Mouse (Mus musculus) MEL (cell line): Measurements from ENCODE around the gene Cpsf4. TPM values are rescaled to one million over a fixed set of nuclear protein-coding genes. Genes with fewer than 3 reads are reported as not detected.

ENCODE experiments used
- DNase-seq: peaks from one replicate; pipeline ENCODE4 v3.0.0; 2011; ENCODE audit warnings: low read depth, low spot score
- H3K27ac ChIP-seq: 2 replicates; pipeline ENCODE4 v1.5.1; 2012; ENCODE audit warnings: low read depth, mild to moderate bottlenecking, control low read depth, low read length, moderate library complexity; ENCODE audit not compliant: control insufficient read depth
- H3K27me3 ChIP-seq, 2 experiments: fragments of 150-350 bp in 1 of 2; sonication (generic) in 1 of 2; 2 replicates each; pipeline ENCODE4 v1.6.1; 2012; ENCODE audit warnings: low read length in 2 of 2, mild to moderate bottlenecking in 2 of 2, improper control_type of control experiment in 1 of 2, moderate library complexity in 1 of 2; ENCODE audit not compliant: insufficient read depth in 2 of 2, control insufficient read depth in 1 of 2
- H3K36me3 ChIP-seq, 2 experiments: 2 replicates each; pipeline ENCODE4 v1.6.1; 2012 to 2014; ENCODE audit warnings: low read length in 2 of 2, improper control_type of control experiment in 1 of 2, inconsistent platforms in 1 of 2, mild to moderate bottlenecking in 1 of 2; ENCODE audit not compliant: insufficient read depth in 2 of 2, control insufficient read depth in 1 of 2
- H3K4me1 ChIP-seq, 2 experiments: fragments of 150-350 bp in 1 of 2; sonication (generic) in 1 of 2; 2 replicates each; pipeline ENCODE4 v1.6.1; 2012; ENCODE audit warnings: low read length in 2 of 2, improper control_type of control experiment in 1 of 2, mild to moderate bottlenecking in 1 of 2; ENCODE audit not compliant: insufficient read depth in 2 of 2, control insufficient read depth in 1 of 2
- H3K4me3 ChIP-seq, 2 experiments: fragments of 150-350 bp in 1 of 2; sonication (generic) in 1 of 2; 2 replicates each; pipeline ENCODE4 v1.5.1; 2012; ENCODE audit warnings: low read depth in 2 of 2, low read length in 2 of 2, mild to moderate bottlenecking in 2 of 2, moderate library complexity in 2 of 2, control low read depth in 1 of 2, improper control_type of control experiment in 1 of 2; ENCODE audit not compliant: control insufficient read depth in 1 of 2, insufficient read depth in 1 of 2
- H3K79me2 ChIP-seq: 2 replicates; pipeline ENCODE4 v1.6.1; 2012; ENCODE audit warnings: mild to moderate bottlenecking, low read length, moderate library complexity; ENCODE audit not compliant: control insufficient read depth, poor library complexity, insufficient read depth
- H3K9ac ChIP-seq: 2 replicates; pipeline ENCODE4 v1.6.1; 2012; ENCODE audit warnings: low read depth, mild to moderate bottlenecking, control low read depth, low read length, moderate library complexity; ENCODE audit not compliant: control insufficient read depth, poor library complexity, severe bottlenecking
- H3K9me3 ChIP-seq: fragments of 150-350 bp; sonication (generic); replicated peaks from 2 replicates; pipeline ENCODE4 v1.6.1; 2012; ENCODE audit warnings: mild to moderate bottlenecking, low read length, improper control_type of control experiment, moderate library complexity; ENCODE audit not compliant: insufficient read depth
- CHD1 ChIP-seq: IDR thresholded peaks from 2 replicates; pipeline ENCODE4 v1.6.1; 2012; ENCODE audit warnings: low read depth, mild to moderate bottlenecking, inconsistent platforms, low read length, improper control_type of control experiment
- CTCF ChIP-seq, 3 experiments: IDR thresholded peaks in 2 of 3; conservative IDR thresholded peaks in 1 of 3; 2 replicates each; pipeline ENCODE4 v1.5.1; 2011 to 2012; ENCODE audit warnings: low read length in 3 of 3, low read depth in 2 of 3, mild to moderate bottlenecking in 2 of 3, improper control_type of control experiment in 1 of 3, inconsistent platforms in 1 of 3, mixed read lengths in 1 of 3, moderate library complexity in 1 of 3; ENCODE audit not compliant: control insufficient read depth in 1 of 3, insufficient read depth in 1 of 3, poor library complexity in 1 of 3, severe bottlenecking in 1 of 3
- E2F4 ChIP-seq: IDR thresholded peaks from 2 replicates; pipeline ENCODE4 v1.6.1; 2011; ENCODE audit warnings: low read depth, low read length, improper control_type of control experiment, borderline replicate concordance
- EP300 ChIP-seq, 2 experiments: IDR thresholded peaks; 2 replicates each; pipeline ENCODE4 v1.6.1; 2011; ENCODE audit warnings: improper control_type of control experiment in 2 of 2, low read length in 2 of 2, low read depth in 1 of 2, mild to moderate bottlenecking in 1 of 2
- ETS1 ChIP-seq: IDR thresholded peaks from 2 replicates; pipeline ENCODE4 v1.6.1; 2012; ENCODE audit warnings: low read depth, mild to moderate bottlenecking, inconsistent platforms, low read length, improper control_type of control experiment, moderate library complexity
- GABPA ChIP-seq: IDR thresholded peaks from 2 replicates; pipeline ENCODE4 v1.6.1; 2012; ENCODE audit warnings: low read depth, mild to moderate bottlenecking, inconsistent platforms, low read length, improper control_type of control experiment, moderate library complexity
- GATA1 ChIP-seq: IDR thresholded peaks from 2 replicates; pipeline ENCODE4 v1.6.1; 2011; ENCODE audit warnings: low read depth, low read length, improper control_type of control experiment
- JUND ChIP-seq: IDR thresholded peaks from 2 replicates; pipeline ENCODE4 v1.6.1; 2011; ENCODE audit warnings: low read depth, mild to moderate bottlenecking, improper control_type of control experiment, low read length
- KAT2A ChIP-seq: conservative IDR thresholded peaks from 2 replicates; pipeline ENCODE4 v1.6.1; 2012; ENCODE audit warnings: low read depth, low read length, improper control_type of control experiment, inconsistent platforms
- MAFK ChIP-seq: IDR thresholded peaks from 2 replicates; pipeline ENCODE4 v1.6.1; 2011; ENCODE audit warnings: low read depth, mild to moderate bottlenecking, low read length, improper control_type of control experiment, borderline replicate concordance
- MAX ChIP-seq: IDR thresholded peaks from 2 replicates; pipeline ENCODE4 v1.6.1; 2011; ENCODE audit warnings: low read length, improper control_type of control experiment
- MAZ ChIP-seq: IDR thresholded peaks from 2 replicates; pipeline ENCODE4 v1.6.1; 2012; ENCODE audit warnings: low read depth, mild to moderate bottlenecking, inconsistent platforms, low read length, improper control_type of control experiment
- MEF2A ChIP-seq: IDR thresholded peaks from 2 replicates; pipeline ENCODE4 v1.6.1; 2014; ENCODE audit warnings: low read depth, mild to moderate bottlenecking, inconsistent platforms, low read length, improper control_type of control experiment; ENCODE audit not compliant: poor library complexity, insufficient replicate concordance, severe bottlenecking; ENCODE audit errors: extremely low read depth
- MXI1 ChIP-seq: IDR thresholded peaks from 2 replicates; pipeline ENCODE4 v1.6.1; 2011; ENCODE audit warnings: mild to moderate bottlenecking, low read depth, low read length, improper control_type of control experiment
- MYB ChIP-seq: IDR thresholded peaks from 2 replicates; pipeline ENCODE4 v1.6.1; 2011; ENCODE audit warnings: mild to moderate bottlenecking, low read depth, low read length, improper control_type of control experiment
- POLR2A ChIP-seq, 2 experiments: IDR thresholded peaks; 2 replicates each; pipeline ENCODE4 v1.6.1; 2011 to 2012; ENCODE audit warnings: low read length in 2 of 2, mild to moderate bottlenecking in 2 of 2, control low read depth in 1 of 2, improper control_type of control experiment in 1 of 2, low read depth in 1 of 2, moderate library complexity in 1 of 2; ENCODE audit not compliant: control insufficient read depth in 1 of 2, insufficient read depth in 1 of 2, poor library complexity in 1 of 2
- POLR2AphosphoS2 ChIP-seq: IDR thresholded peaks from 2 replicates; pipeline ENCODE4 v1.6.1; 2011; ENCODE audit warnings: low read length, improper control_type of control experiment
- RAD21 ChIP-seq: IDR thresholded peaks from 2 replicates; pipeline ENCODE4 v1.6.1; 2011; ENCODE audit warnings: mild to moderate bottlenecking, low read depth, low read length, improper control_type of control experiment
- RCOR1 ChIP-seq: IDR thresholded peaks from 2 replicates; pipeline ENCODE4 v1.6.1; 2012; ENCODE audit warnings: low read depth, mild to moderate bottlenecking, inconsistent platforms, low read length, improper control_type of control experiment
- SMC3 ChIP-seq: IDR thresholded peaks from 2 replicates; pipeline ENCODE4 v1.6.1; 2011; ENCODE audit warnings: low read depth, low read length, improper control_type of control experiment
- TBP ChIP-seq: IDR thresholded peaks from 2 replicates; pipeline ENCODE4 v1.8.0; 2011; ENCODE audit warnings: low read depth, low read length, improper control_type of control experiment
- USF1 ChIP-seq: IDR thresholded peaks from 2 replicates; pipeline ENCODE4 v1.6.1; 2014; ENCODE audit warnings: low read depth, mild to moderate bottlenecking, inconsistent platforms, low read length, improper control_type of control experiment, moderate library complexity
- ZC3H11A ChIP-seq: IDR thresholded peaks from 2 replicates; pipeline ENCODE4 v1.6.1; 2012; ENCODE audit warnings: low read depth, mild to moderate bottlenecking, inconsistent platforms, low read length, improper control_type of control experiment
- ZKSCAN1 ChIP-seq: IDR thresholded peaks from 2 replicates; pipeline ENCODE4 v1.6.1; 2012; ENCODE audit warnings: low read depth, mild to moderate bottlenecking, inconsistent platforms, low read length, improper control_type of control experiment, moderate library complexity
- polyA plus RNA-seq, 2 experiments: library from polyadenylated mRNA; stranded (reverse) in 1 of 2; unstranded in 1 of 2; fragments of >175 nt in 1 of 2; fragments of >200 nt in 1 of 2; gene quantifications; 2 replicates each; pipeline versions ENCODE4 v1.2.1 to v1.2.4; 2012; ENCODE audit warnings: low replicate concordance in 2 of 2, low read depth in 1 of 2; ENCODE audit not compliant: insufficient read length in 2 of 2, insufficient read depth in 1 of 2, missing spikeins in 1 of 2
- total RNA-seq: library from RNA; depleted of rRNA; stranded (reverse); fragments of 300-350 nt; gene quantifications from 2 replicates; pipeline ENCODE4 v1.2.3, GENCODE M21; 2012

Cpsf4 gene
- total and polyA plus RNA-seq, 3 experiments, result 75.3 to 88.2 TPM; not detected in 1

DNA sequence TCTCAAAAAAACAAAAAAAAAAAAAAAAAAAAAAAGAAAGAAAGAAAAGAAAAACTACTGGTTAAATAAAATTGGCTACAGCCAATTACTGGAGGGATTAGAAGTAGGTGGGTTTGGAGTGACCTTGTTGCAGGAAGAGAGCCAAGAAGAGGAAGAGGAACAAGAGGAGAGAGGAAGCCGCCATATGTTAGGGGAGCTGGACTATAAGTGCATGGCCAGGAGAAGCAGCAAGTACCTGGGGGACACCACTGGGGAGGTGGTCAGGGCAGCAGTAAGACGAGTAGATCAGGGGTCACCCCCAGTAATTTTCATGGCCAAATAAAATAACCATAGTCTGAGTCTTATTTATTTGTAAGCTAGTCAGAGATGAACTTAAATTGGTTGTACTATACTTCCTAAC lies 18.2 kb downstream of the Cpsf4 start:
- Histone ChIP-seq H3K27me3 (no peaks in the 10 kb centered on the region), H3K4me3 (no peak overlapping the region), H3K9ac (no peak overlapping the region), H3K79me2 (peaks cover 31% of the 10 kb centered on the region), H3K27ac (no peak overlapping the region), H3K36me3 (peaks cover 10 to 16% of the 10 kb centered on the region in 2 experiments), H3K9me3 (no peaks in the 10 kb centered on the region), H3K4me1 (peaks cover 0 to 14% of the 10 kb centered on the region in 2 experiments; a peak in 3 of 4 replicates)
- no peak for DNase-seq
- TF ChIP-seq RAD21 (no peak), POLR2AphosphoS2 (0 out of 2 replicates have a peak, but pooled peaks have one; percentile 46)

DNA sequence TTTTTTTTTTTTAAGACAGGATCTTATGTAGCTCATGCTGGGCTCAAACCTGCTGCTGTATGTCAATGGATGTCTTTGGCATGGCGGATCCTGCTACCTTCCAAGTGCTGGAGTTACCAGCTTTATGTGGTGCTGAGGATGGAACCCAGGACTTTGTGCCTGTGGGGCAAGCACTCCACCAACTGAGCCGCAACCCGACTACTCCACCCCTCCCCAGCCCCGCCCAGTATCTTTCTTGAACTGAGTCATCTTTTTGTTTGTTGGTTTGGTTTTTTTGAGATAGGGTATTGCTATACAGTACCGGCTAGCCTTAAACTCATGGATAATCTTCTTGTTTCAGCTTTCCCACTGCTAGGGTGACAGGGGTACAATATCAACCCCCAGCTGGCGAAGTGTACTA lies 22.4 kb downstream of the Cpsf4 start:
- DNase-seq, result no peak
- no peak overlapping the region for H3K9ac ChIP-seq
- no peaks in the 10 kb centered on the region for H3K9me3 ChIP-seq
- TF ChIP-seq RAD21 (no peak), MEF2A (no peak), ZC3H11A (no peak), CTCF (IDR thresholded peaks at IDR 0.05 in 2 of 3, conservative IDR thresholded peaks at IDR 0.05 in 1 of 3; ENCODE audit: control insufficient read depth in 1 of 3, insufficient read depth in 1 of 3, low read depth in 2 of 3, low read length in 3 of 3, poor library complexity in 1 of 3, severe bottlenecking in 1 of 3) (no peak), MXI1 (no peak), SMC3 (no peak), MAFK (no peak), E2F4 (no peak), MAZ (no peak), EP300 (IDR thresholded peaks at IDR 0.05; ENCODE audit: low read depth in 1 of 2, low read length in 2 of 2) (no peak), GABPA (no peak), MYB (no peak), MAX (no peak), USF1 (no peak)
- no peaks in the 10 kb centered on the region for H3K27me3 ChIP-seq
- H3K27ac ChIP-seq, result no peak overlapping the region
- peaks cover 2 to 22% of the 10 kb centered on the region in 2 experiments for H3K36me3 ChIP-seq
- H3K79me2 ChIP-seq, result peaks cover 45% of the 10 kb centered on the region
- peaks cover 0 to 20% of the 10 kb centered on the region in 2 experiments; a peak in 3 of 4 replicates for H3K4me1 ChIP-seq
- H3K4me3 ChIP-seq, result no peak overlapping the region

DNA sequence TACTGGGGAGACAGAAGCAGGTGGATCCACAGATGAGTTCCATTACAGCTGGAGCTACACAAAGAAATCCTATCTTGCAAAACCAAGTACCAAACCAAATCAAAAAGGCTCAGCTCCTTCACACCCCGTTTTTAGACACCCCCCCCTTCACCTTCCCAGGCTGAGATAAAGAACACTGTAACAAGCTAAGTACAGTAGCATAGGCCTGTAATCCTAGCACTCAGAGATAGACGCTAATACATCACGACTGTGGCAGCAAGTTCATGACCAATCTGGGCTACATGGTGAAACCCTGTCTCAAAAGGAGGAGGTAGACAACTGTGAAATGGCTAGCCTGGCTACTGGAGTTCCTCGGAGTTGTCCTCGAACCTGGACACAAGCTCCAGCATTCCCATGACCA lies 23.4 kb downstream of the Cpsf4 start:
- H3K79me2 ChIP-seq, result peaks cover 45% of the 10 kb centered on the region
- no peaks in the 10 kb centered on the region for H3K9me3 ChIP-seq
- no peaks in the 10 kb centered on the region for H3K27me3 ChIP-seq
- peak; percentile 64 for DNase-seq
- TF ChIP-seq CHD1 (0 out of 2 replicates have a peak, but pooled peaks have one; percentile 12), RCOR1 (0 out of 2 replicates have a peak, but pooled peaks have one; percentile 10), GATA1 (peak; percentile 31; the same call in 1 of the 2 replicates), ZKSCAN1 (no peak), ETS1 (0 out of 2 replicates have a peak, but pooled peaks have one; percentile 37), KAT2A (no peak), POLR2A (IDR thresholded peaks at IDR 0.05; ENCODE audit: control insufficient read depth in 1 of 2, insufficient read depth in 1 of 2, low read depth in 1 of 2, low read length in 2 of 2, poor library complexity in 1 of 2) (0 out of 4 replicates have a peak, but pooled peaks of 1 of the 2 experiments have one; percentile 21), JUND (no peak), TBP (peak; percentile 32; the same call in 1 of the 2 replicates)
- H3K9ac ChIP-seq, result peak overlapping the region; percentile 93
- peaks cover 0 to 20% of the 10 kb centered on the region in 2 experiments; a peak in 3 of 4 replicates for H3K4me1 ChIP-seq
- peak overlapping the region; percentile 75 to 81 for H3K4me3 ChIP-seq
- H3K36me3 ChIP-seq, result peaks cover 2 to 22% of the 10 kb centered on the region in 2 experiments; a peak in 3 of 4 replicates
- peak overlapping the region; percentile 75 for H3K27ac ChIP-seq
